Mouse (Mus musculus) stomach, embryonic 15.5 days (tissue): ENCODE measurements around the gene Tmem114. TPM values are rescaled to one million over a fixed set of nuclear protein-coding genes. Genes with fewer than 3 reads are reported as not detected.

ENCODE experiments used
- ATAC-seq: fragments of 200-750 bp; cut with Nextera tagmentation; 2 replicates; pipeline ENCODE4 v1.8.0; 2017; ENCODE audit warnings: low read depth, moderate number of reproducible peaks, moderate TSS enrichment; ENCODE audit not compliant: insufficient read depth, low FRiP score
- H3K27ac ChIP-seq: fragments of 300-500 bp; sonication (generic); 2 replicates; pipeline ENCODE4 v1.5.1; 2015; ENCODE audit warnings: mild to moderate bottlenecking, inconsistent platforms
- H3K27me3 ChIP-seq: fragments of 300-500 bp; sonication (generic); replicated peaks from 2 replicates; pipeline ENCODE4 v1.6.1; 2015; ENCODE audit warnings: inconsistent platforms
- H3K36me3 ChIP-seq: fragments of 300-500 bp; sonication (generic); 2 replicates; pipeline ENCODE4 v1.6.1; 2015; ENCODE audit warnings: inconsistent platforms
- H3K4me1 ChIP-seq: fragments of 300-500 bp; sonication (generic); 2 replicates; pipeline ENCODE4 v1.6.1; 2015; ENCODE audit warnings: inconsistent platforms
- H3K4me2 ChIP-seq: fragments of 300-500 bp; sonication (generic); 2 replicates; pipeline ENCODE4 v1.6.1; 2015; ENCODE audit warnings: mild to moderate bottlenecking, inconsistent platforms
- H3K4me3 ChIP-seq: fragments of 300-500 bp; sonication (generic); replicated peaks from 2 replicates; pipeline ENCODE4 v1.5.1; 2015; ENCODE audit warnings: inconsistent platforms
- H3K9ac ChIP-seq: fragments of 300-500 bp; sonication (generic); 2 replicates; pipeline ENCODE4 v1.6.1; 2015; ENCODE audit warnings: inconsistent platforms
- H3K9me3 ChIP-seq: fragments of 300-500 bp; sonication (generic); 2 replicates; pipeline ENCODE4 v1.6.1; 2016; ENCODE audit warnings: inconsistent platforms
- WGBS: fragments of 180-500 bp; shearing (Covaris S2); methylation state at CpG from one replicate; pipeline ENCODE4 v1.1.7; 2015; 5-methylcytosine and 5-hydroxymethylcytosine counted together
- polyA plus RNA-seq: library from polyadenylated mRNA; unstranded; fragments of >200 nt; fragmentation: Nextera tagmentation; extraction: Ambion mirVana; gene quantifications from 2 replicates; pipeline ENCODE4 v1.2.1, GENCODE M21; 2015

The Tmem114 gene
- polyA plus RNA-seq, 1 experiment from 2014 or later, result 0.15 TPM

- Histone ChIP-seq H3K9me3 (no peaks in the 10 kb centered on the region), H3K27ac (no peak overlapping the region), H3K4me1 (0 out of 2 replicates have a peak, but pooled peaks cover 8% of the 10 kb centered on the region), H3K4me2 (no peak overlapping the region), H3K36me3 (no peaks in the 10 kb centered on the region), H3K27me3 (no peaks in the 10 kb centered on the region), H3K4me3 (no peak overlapping the region), H3K9ac (no peak overlapping the region)
- no peak for ATAC-seq
- WGBS, result 79% methylated on average over 2 of the region's 2 CpGs
Observed at GRCm38 (mm10) chr16:8402663-8403062, 22.3 kb downstream of the Tmem114 start.

- H3K9me3 ChIP-seq, result no peaks in the 10 kb centered on the region
- 37% methylated on average over 9 of the region's 9 CpGs for WGBS
- H3K27me3 ChIP-seq, result no peaks in the 10 kb centered on the region
- no peaks in the 10 kb centered on the region for H3K36me3 ChIP-seq
- no peak overlapping the region for H3K4me2 ChIP-seq
- peak overlapping the region; percentile 26; the same call in 1 of the 2 replicates for H3K27ac ChIP-seq
- H3K4me3 ChIP-seq, result no peak overlapping the region
- ATAC-seq, result no peak
- no peak overlapping the region for H3K9ac ChIP-seq
- H3K4me1 ChIP-seq, result 0 out of 2 replicates have a peak, but pooled peaks cover 5% of the 10 kb centered on the region
Observed at GRCm38 (mm10) chr16:8401171-8401955, 23.6 kb downstream of the Tmem114 start.

GRCm38 (mm10) chr16:8399868-8400267, 25.1 kb downstream of the Tmem114 start:
- Histone ChIP-seq H3K9ac (no peak overlapping the region), H3K4me1 (0 out of 2 replicates have a peak, but pooled peaks cover 5% of the 10 kb centered on the region), H3K36me3 (no peaks in the 10 kb centered on the region), H3K27me3 (no peaks in the 10 kb centered on the region), H3K9me3 (no peaks in the 10 kb centered on the region), H3K27ac (no peak overlapping the region), H3K4me3 (no peak overlapping the region), H3K4me2 (no peak overlapping the region)
- 67% methylated on average over 6 of the region's 6 CpGs for WGBS
- ATAC-seq, result no peak

GRCm38 (mm10) chr16:8394946-8395345, 30.0 kb downstream of the Tmem114 start:
- no peaks in the 10 kb centered on the region for H3K27me3 ChIP-seq
- no peaks in the 10 kb centered on the region for H3K9me3 ChIP-seq
- no peak overlapping the region for H3K27ac ChIP-seq
- no peak for ATAC-seq
- no peaks in the 10 kb centered on the region for H3K36me3 ChIP-seq
- H3K4me1 ChIP-seq, result no peaks in the 10 kb centered on the region
- no peak overlapping the region for H3K4me3 ChIP-seq
- no peak overlapping the region for H3K9ac ChIP-seq
- no peak overlapping the region for H3K4me2 ChIP-seq

- no peak for ATAC-seq
- H3K27me3 ChIP-seq, result no peaks in the 10 kb centered on the region
- H3K4me2 ChIP-seq, result no peak overlapping the region
- no peaks in the 10 kb centered on the region for H3K36me3 ChIP-seq
- no peak overlapping the region for H3K4me3 ChIP-seq
- H3K4me1 ChIP-seq, result no peaks in the 10 kb centered on the region
- H3K9ac ChIP-seq, result no peak overlapping the region
- H3K27ac ChIP-seq, result no peak overlapping the region
- H3K9me3 ChIP-seq, result no peaks in the 10 kb centered on the region
- 88% methylated on average over 1 of the region's 1 CpGs for WGBS
Observed at GRCm38 (mm10) chr16:8388491-8388890, 36.4 kb downstream of the Tmem114 start.

GRCm38 (mm10) chr16:8386386-8386785, 38.5 kb downstream of the Tmem114 start:
- H3K4me3 ChIP-seq, result no peak overlapping the region
- no peak overlapping the region for H3K4me2 ChIP-seq
- no peak overlapping the region for H3K9ac ChIP-seq
- no peak for ATAC-seq
- H3K9me3 ChIP-seq, result no peaks in the 10 kb centered on the region
- no peaks in the 10 kb centered on the region for H3K4me1 ChIP-seq
- no peak overlapping the region for H3K27ac ChIP-seq
- no peaks in the 10 kb centered on the region for H3K36me3 ChIP-seq
- 68% methylated on average over 6 of the region's 6 CpGs for WGBS
- H3K27me3 ChIP-seq, result no peaks in the 10 kb centered on the region

- no peak overlapping the region for H3K4me2 ChIP-seq
- H3K36me3 ChIP-seq, result no peaks in the 10 kb centered on the region
- ATAC-seq, result no peak
- H3K9me3 ChIP-seq, result no peaks in the 10 kb centered on the region
- H3K27me3 ChIP-seq, result no peaks in the 10 kb centered on the region
- no peaks in the 10 kb centered on the region for H3K4me1 ChIP-seq
- 70% methylated on average over 5 of the region's 5 CpGs for WGBS
- H3K9ac ChIP-seq, result no peak overlapping the region
- no peak overlapping the region for H3K27ac ChIP-seq
- no peak overlapping the region for H3K4me3 ChIP-seq
Observed at GRCm38 (mm10) chr16:8385679-8386078, 39.3 kb downstream of the Tmem114 start.

GRCm38 (mm10) chr16:8384772-8385171, 40.2 kb downstream of the Tmem114 start:
- H3K9ac ChIP-seq, result no peak overlapping the region
- WGBS, result 76% methylated on average over 10 of the region's 10 CpGs
- H3K4me3 ChIP-seq, result no peak overlapping the region
- H3K27ac ChIP-seq, result no peak overlapping the region
- H3K27me3 ChIP-seq, result no peaks in the 10 kb centered on the region
- no peak for ATAC-seq
- H3K9me3 ChIP-seq, result no peaks in the 10 kb centered on the region
- H3K36me3 ChIP-seq, result no peaks in the 10 kb centered on the region
- H3K4me1 ChIP-seq, result no peaks in the 10 kb centered on the region
- H3K4me2 ChIP-seq, result no peak overlapping the region

GRCm38 (mm10) chr16:8383396-8383795, 41.5 kb downstream of the Tmem114 start:
- H3K4me3 ChIP-seq, result no peak overlapping the region
- no peak overlapping the region for H3K27ac ChIP-seq
- H3K27me3 ChIP-seq, result no peaks in the 10 kb centered on the region
- no peak for ATAC-seq
- no peak overlapping the region for H3K9ac ChIP-seq
- no peak overlapping the region for H3K4me2 ChIP-seq
- H3K9me3 ChIP-seq, result no peaks in the 10 kb centered on the region
- H3K36me3 ChIP-seq, result no peaks in the 10 kb centered on the region
- WGBS, result 77% methylated on average over 9 of the region's 9 CpGs
- H3K4me1 ChIP-seq, result no peaks in the 10 kb centered on the region

- Histone ChIP-seq H3K9ac (no peak overlapping the region), H3K4me1 (no peaks in the 10 kb centered on the region), H3K4me3 (no peak overlapping the region), H3K36me3 (no peaks in the 10 kb centered on the region), H3K27ac (no peak overlapping the region), H3K4me2 (no peak overlapping the region), H3K27me3 (no peaks in the 10 kb centered on the region), H3K9me3 (no peaks in the 10 kb centered on the region)
- 51% methylated on average over 3 of the region's 3 CpGs for WGBS
- no peak for ATAC-seq
Observed at GRCm38 (mm10) chr16:8363066-8363465, 61.9 kb downstream of the Tmem114 start.
